Mouse (Mus musculus) ES-CJ7 (cell line): ENCODE measurements around the gene Elane.
A peak's percentile ranks its signal among the peaks of the same experiment; 100 is the strongest.

ENCODE experiments used
- DNase-seq: peaks from one replicate; pipeline ENCODE4 v3.0.0; 2011; ENCODE audit warnings: low read depth, low spot score

The Elane gene

GRCm38 (mm10) chr10:79914948-79915596 is 29.0 kb downstream of the Elane start:
- DNase-seq = no peak

DNA sequence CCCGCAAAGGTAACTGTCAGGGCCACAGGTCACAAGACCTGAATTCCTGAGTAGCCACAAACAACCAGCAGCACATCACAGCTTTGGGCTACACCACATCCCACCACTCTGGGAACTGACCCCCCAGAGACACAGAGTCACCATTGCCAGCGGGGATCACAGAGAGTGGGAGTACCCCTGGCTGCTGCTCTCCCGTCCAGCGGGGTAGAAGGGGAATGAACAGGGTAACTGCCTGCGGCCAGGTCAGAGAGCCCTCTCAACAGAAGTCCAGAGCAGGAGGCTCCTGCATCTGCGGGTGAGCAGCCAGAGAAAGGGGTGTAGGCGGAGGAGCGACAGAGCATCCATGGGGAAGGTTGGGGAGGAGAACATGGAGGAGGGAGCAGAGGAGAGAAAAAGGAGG is 30.0 kb downstream of the Elane start:
- no peak for DNase-seq

DNA sequence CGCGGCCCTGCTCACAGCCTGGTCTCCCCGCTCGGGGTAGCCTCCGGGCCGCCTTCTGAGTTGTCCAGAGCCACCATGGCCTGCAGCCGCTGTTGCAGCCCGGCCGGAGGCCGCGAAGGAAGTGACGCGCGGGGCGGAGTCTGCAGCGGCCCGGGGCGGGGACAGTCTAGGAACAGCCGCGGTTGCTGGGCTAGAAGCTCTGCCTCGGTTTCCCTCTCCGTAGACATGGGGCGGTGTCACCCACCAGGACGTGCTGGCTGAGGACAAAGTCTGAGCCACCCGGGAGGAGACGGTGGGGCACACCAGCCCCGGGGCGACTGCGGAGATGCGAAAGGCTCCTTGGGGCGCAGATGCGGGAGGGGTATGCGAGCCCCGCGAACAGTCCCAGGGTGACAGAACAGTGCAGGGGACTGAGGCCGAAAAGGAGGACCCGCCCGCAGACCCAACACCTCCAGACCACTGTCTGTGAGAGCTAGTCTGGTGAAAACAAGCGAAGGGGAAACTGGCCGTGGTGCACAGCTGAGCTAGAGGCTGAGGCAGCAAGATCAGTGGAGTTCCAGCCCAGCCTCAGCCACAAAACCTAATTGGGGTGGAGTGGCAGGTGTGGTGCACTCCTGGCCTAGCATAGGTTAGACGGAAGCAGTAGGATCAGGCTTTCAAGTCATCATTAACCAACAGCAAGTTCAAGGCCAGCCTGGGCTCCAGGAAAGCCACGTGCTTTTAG is 30.9 kb downstream of the Elane start, which contains the start of gene Kiss1r:
Kiss1r (plus strand) TSS at position 164 of the 724 bp plus-strand sequence.
- DNase-seq = peak; percentile 33

GRCm38 (mm10) chr10:79917532-79918100 is 31.6 kb downstream of the Elane start:
- no peak for DNase-seq

- no peak for DNase-seq
Measured at GRCm38 (mm10) chr10:79918231-79919078, 32.4 kb downstream of the Elane start.

GRCm38 (mm10) chr10:79919251-79919849 is 33.3 kb downstream of the Elane start:
- DNase-seq = peak; percentile 43

- DNase-seq = peak; percentile 31
Measured at GRCm38 (mm10) chr10:79920056-79920890, 34.2 kb downstream of the Elane start.

GRCm38 (mm10) chr10:79920958-79921535 is 35.0 kb downstream of the Elane start, which contains the start of gene R3hdm4:
Gene R3hdm4, minus strand, starts transcription at chr10:79921208.
- peak; percentile 33 for DNase-seq

DNA sequence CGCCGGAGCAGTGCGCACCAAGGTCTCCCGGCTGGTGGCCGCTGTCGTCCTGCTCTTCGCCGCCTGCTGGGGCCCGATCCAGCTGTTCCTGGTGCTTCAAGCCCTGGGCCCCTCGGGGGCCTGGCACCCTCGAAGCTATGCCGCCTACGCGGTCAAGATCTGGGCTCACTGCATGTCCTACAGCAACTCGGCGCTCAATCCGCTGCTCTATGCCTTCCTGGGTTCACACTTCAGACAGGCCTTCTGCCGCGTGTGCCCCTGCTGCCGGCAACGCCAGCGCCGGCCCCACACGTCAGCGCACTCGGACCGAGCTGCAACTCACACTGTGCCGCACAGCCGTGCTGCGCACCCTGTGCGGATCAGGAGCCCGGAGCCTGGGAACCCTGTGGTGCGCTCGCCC is 35.5 kb downstream of the Elane start:
- peak; percentile 32 for DNase-seq

- DNase-seq = peak; percentile 84
Measured at GRCm38 (mm10) chr10:79924998-79925784, 39.1 kb downstream of the Elane start.

GRCm38 (mm10) chr10:79925785-79926490 is 39.9 kb downstream of the Elane start:
- DNase-seq = no peak

DNA sequence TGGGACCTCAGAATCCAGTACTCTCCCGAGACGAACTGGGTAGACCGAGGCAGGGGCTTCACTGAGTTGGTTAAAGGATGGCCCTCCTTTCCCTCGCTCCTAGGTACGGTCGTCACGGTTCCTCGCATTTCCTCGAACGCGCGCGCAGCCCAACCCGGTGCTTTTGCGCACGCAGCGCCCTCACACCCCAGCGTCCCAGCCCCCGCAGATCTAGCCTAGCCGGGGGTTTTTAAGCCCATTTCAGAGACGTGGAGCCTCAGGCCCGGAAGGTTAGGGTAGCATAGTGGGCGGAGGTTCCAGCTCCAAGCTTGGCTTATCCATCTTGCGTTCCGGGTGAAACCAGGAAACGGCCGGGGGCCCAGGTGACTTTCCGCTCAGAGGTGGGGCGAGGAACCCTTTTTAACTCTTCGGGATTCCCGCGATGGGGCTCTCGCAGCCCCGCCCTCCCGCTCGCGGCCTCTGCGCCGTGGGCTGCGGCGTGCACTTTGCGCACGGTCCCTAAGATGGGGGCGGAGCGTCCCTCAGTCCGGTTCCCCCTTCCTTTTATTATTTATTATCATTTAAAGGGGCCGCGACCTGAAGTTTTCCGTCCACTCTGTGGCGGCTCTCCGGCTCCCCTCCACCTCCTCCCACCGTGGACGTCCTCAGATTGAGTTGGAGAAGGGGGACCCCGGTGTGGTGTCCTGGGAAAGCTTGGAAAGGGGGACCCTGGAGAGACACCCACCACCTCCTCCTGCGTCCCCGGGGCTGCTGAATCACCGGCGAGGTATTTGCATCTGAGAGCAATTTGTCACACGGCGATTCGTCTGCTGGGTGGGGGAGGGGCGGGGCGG is 40.7 kb downstream of the Elane start, which contains the start of gene Arid3a:
Arid3a (plus strand) TSS at position 553 of the 833 bp plus-strand sequence.
- peak; percentile 96 for DNase-seq

GRCm38 (mm10) chr10:79927324-79928029 is 41.4 kb downstream of the Elane start:
- DNase-seq = peak; percentile 39

DNA sequence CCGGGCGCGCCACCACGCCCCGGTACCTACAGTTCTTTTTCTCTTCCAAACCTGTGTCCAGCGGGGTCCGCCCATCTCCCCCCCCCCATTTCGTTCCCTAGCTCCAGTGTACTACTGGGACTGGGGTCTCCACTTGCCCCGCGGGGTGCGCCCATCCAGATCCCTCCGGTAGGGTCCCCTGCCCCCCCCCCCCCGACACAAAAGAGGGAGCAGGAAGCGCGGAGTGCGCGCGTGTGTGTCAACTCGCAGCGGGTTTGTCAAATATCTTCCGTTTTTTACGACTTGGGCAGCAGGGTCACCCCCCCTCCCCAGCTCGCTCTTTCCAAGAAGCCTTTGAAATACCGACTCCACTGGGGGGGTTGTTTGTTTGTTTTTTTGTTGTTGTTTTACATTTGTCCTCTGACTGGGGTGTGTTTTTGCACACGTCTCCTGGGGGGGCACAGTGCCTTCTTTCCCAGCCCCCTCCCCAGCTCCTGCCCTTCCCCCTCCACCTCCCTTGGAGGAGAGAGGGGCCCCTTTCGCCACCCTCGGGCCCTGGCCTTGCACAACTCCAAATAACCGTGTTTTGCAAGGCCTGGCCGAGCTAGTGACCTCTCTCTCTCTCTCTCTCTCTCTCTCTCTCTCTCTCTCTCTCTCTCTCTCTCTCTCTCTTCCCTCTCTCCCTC is 42.1 kb downstream of the Elane start:
- DNase-seq = no peak

GRCm38 (mm10) chr10:79928907-79929701 is 43.1 kb downstream of the Elane start:
- no peak for DNase-seq
